Mouse (Mus musculus) MEL (cell line): ENCODE data around the gene Rassf5. TPM values are rescaled to one million over a fixed set of nuclear protein-coding genes. Genes with fewer than 3 reads are reported as not detected.
A peak's percentile ranks its signal among the peaks of the same experiment; 100 is the strongest.

Source experiments
- DNase-seq: peaks from one replicate; pipeline ENCODE4 v3.0.0; 2011; ENCODE audit warnings: low read depth, low spot score
- H3K27ac ChIP-seq: 2 replicates; pipeline ENCODE4 v1.5.1; 2012; ENCODE audit warnings: low read depth, mild to moderate bottlenecking, control low read depth, low read length, moderate library complexity; ENCODE audit not compliant: control insufficient read depth
- H3K27me3 ChIP-seq, 2 experiments: fragments of 150-350 bp in 1 of 2; sonication (generic) in 1 of 2; 2 replicates each; pipeline ENCODE4 v1.6.1; 2012; ENCODE audit warnings: low read length in 2 of 2, mild to moderate bottlenecking in 2 of 2, improper control_type of control experiment in 1 of 2, moderate library complexity in 1 of 2; ENCODE audit not compliant: insufficient read depth in 2 of 2, control insufficient read depth in 1 of 2
- H3K36me3 ChIP-seq, 2 experiments: 2 replicates each; pipeline ENCODE4 v1.6.1; 2012 to 2014; ENCODE audit warnings: low read length in 2 of 2, improper control_type of control experiment in 1 of 2, inconsistent platforms in 1 of 2, mild to moderate bottlenecking in 1 of 2; ENCODE audit not compliant: insufficient read depth in 2 of 2, control insufficient read depth in 1 of 2
- H3K4me1 ChIP-seq, 2 experiments: fragments of 150-350 bp in 1 of 2; sonication (generic) in 1 of 2; 2 replicates each; pipeline ENCODE4 v1.6.1; 2012; ENCODE audit warnings: low read length in 2 of 2, improper control_type of control experiment in 1 of 2, mild to moderate bottlenecking in 1 of 2; ENCODE audit not compliant: insufficient read depth in 2 of 2, control insufficient read depth in 1 of 2
- H3K4me3 ChIP-seq, 2 experiments: fragments of 150-350 bp in 1 of 2; sonication (generic) in 1 of 2; 2 replicates each; pipeline ENCODE4 v1.5.1; 2012; ENCODE audit warnings: low read depth in 2 of 2, low read length in 2 of 2, mild to moderate bottlenecking in 2 of 2, moderate library complexity in 2 of 2, control low read depth in 1 of 2, improper control_type of control experiment in 1 of 2; ENCODE audit not compliant: control insufficient read depth in 1 of 2, insufficient read depth in 1 of 2
- H3K79me2 ChIP-seq: 2 replicates; pipeline ENCODE4 v1.6.1; 2012; ENCODE audit warnings: mild to moderate bottlenecking, low read length, moderate library complexity; ENCODE audit not compliant: control insufficient read depth, poor library complexity, insufficient read depth
- H3K9ac ChIP-seq: 2 replicates; pipeline ENCODE4 v1.6.1; 2012; ENCODE audit warnings: low read depth, mild to moderate bottlenecking, control low read depth, low read length, moderate library complexity; ENCODE audit not compliant: control insufficient read depth, poor library complexity, severe bottlenecking
- H3K9me3 ChIP-seq: fragments of 150-350 bp; sonication (generic); replicated peaks from 2 replicates; pipeline ENCODE4 v1.6.1; 2012; ENCODE audit warnings: mild to moderate bottlenecking, low read length, improper control_type of control experiment, moderate library complexity; ENCODE audit not compliant: insufficient read depth
- CTCF ChIP-seq, 3 experiments: IDR thresholded peaks in 2 of 3; conservative IDR thresholded peaks in 1 of 3; 2 replicates each; pipeline ENCODE4 v1.5.1; 2011 to 2012; ENCODE audit warnings: low read length in 3 of 3, low read depth in 2 of 3, mild to moderate bottlenecking in 2 of 3, improper control_type of control experiment in 1 of 3, inconsistent platforms in 1 of 3, mixed read lengths in 1 of 3, moderate library complexity in 1 of 3; ENCODE audit not compliant: control insufficient read depth in 1 of 3, insufficient read depth in 1 of 3, poor library complexity in 1 of 3, severe bottlenecking in 1 of 3
- ELF1 ChIP-seq: IDR thresholded peaks from 2 replicates; pipeline ENCODE4 v1.6.1; 2014; ENCODE audit warnings: low read depth, mild to moderate bottlenecking, inconsistent platforms, low read length, improper control_type of control experiment, moderate library complexity
- ETS1 ChIP-seq: IDR thresholded peaks from 2 replicates; pipeline ENCODE4 v1.6.1; 2012; ENCODE audit warnings: low read depth, mild to moderate bottlenecking, inconsistent platforms, low read length, improper control_type of control experiment, moderate library complexity
- HCFC1 ChIP-seq: IDR thresholded peaks from 2 replicates; pipeline ENCODE4 v1.6.1; 2012; ENCODE audit warnings: low read depth, mild to moderate bottlenecking, inconsistent platforms, low read length, improper control_type of control experiment, moderate library complexity
- JUND ChIP-seq: IDR thresholded peaks from 2 replicates; pipeline ENCODE4 v1.6.1; 2011; ENCODE audit warnings: low read depth, mild to moderate bottlenecking, improper control_type of control experiment, low read length
- MAZ ChIP-seq: IDR thresholded peaks from 2 replicates; pipeline ENCODE4 v1.6.1; 2012; ENCODE audit warnings: low read depth, mild to moderate bottlenecking, inconsistent platforms, low read length, improper control_type of control experiment
- POLR2AphosphoS2 ChIP-seq: IDR thresholded peaks from 2 replicates; pipeline ENCODE4 v1.6.1; 2011; ENCODE audit warnings: low read length, improper control_type of control experiment
- RAD21 ChIP-seq: IDR thresholded peaks from 2 replicates; pipeline ENCODE4 v1.6.1; 2011; ENCODE audit warnings: mild to moderate bottlenecking, low read depth, low read length, improper control_type of control experiment
- SIN3A ChIP-seq: IDR thresholded peaks from 2 replicates; pipeline ENCODE4 v1.6.1; 2012; ENCODE audit warnings: low read length, improper control_type of control experiment, inconsistent platforms
- SMC3 ChIP-seq: IDR thresholded peaks from 2 replicates; pipeline ENCODE4 v1.6.1; 2011; ENCODE audit warnings: low read depth, low read length, improper control_type of control experiment
- TCF12 ChIP-seq: IDR thresholded peaks from 2 replicates; pipeline ENCODE4 v1.6.1; 2014; ENCODE audit warnings: low read depth, mild to moderate bottlenecking, inconsistent platforms, low read length, improper control_type of control experiment, moderate library complexity
- UBTF ChIP-seq: IDR thresholded peaks from 2 replicates; pipeline ENCODE4 v1.6.1; 2012; ENCODE audit warnings: low read depth, mild to moderate bottlenecking, inconsistent platforms, low read length, improper control_type of control experiment, moderate library complexity, borderline replicate concordance; ENCODE audit not compliant: insufficient read depth
- ZC3H11A ChIP-seq: IDR thresholded peaks from 2 replicates; pipeline ENCODE4 v1.6.1; 2012; ENCODE audit warnings: low read depth, mild to moderate bottlenecking, inconsistent platforms, low read length, improper control_type of control experiment
- ZMIZ1 ChIP-seq: IDR thresholded peaks from 2 replicates; pipeline ENCODE4 v1.6.1; 2012; ENCODE audit warnings: low read depth, mild to moderate bottlenecking, inconsistent platforms, low read length, improper control_type of control experiment, moderate library complexity
- polyA plus RNA-seq, 2 experiments: library from polyadenylated mRNA; stranded (reverse) in 1 of 2; unstranded in 1 of 2; fragments of >175 nt in 1 of 2; fragments of >200 nt in 1 of 2; gene quantifications; 2 replicates each; pipeline versions ENCODE4 v1.2.1 to v1.2.4; 2012; ENCODE audit warnings: low replicate concordance in 2 of 2, low read depth in 1 of 2; ENCODE audit not compliant: insufficient read length in 2 of 2, insufficient read depth in 1 of 2, missing spikeins in 1 of 2
- total RNA-seq: library from RNA; depleted of rRNA; stranded (reverse); fragments of 300-350 nt; gene quantifications from 2 replicates; pipeline ENCODE4 v1.2.3, GENCODE M21; 2012

Rassf5 gene
- total and polyA plus RNA-seq, 3 experiments: 14.8 to 28.8 TPM; not detected in 1

DNA sequence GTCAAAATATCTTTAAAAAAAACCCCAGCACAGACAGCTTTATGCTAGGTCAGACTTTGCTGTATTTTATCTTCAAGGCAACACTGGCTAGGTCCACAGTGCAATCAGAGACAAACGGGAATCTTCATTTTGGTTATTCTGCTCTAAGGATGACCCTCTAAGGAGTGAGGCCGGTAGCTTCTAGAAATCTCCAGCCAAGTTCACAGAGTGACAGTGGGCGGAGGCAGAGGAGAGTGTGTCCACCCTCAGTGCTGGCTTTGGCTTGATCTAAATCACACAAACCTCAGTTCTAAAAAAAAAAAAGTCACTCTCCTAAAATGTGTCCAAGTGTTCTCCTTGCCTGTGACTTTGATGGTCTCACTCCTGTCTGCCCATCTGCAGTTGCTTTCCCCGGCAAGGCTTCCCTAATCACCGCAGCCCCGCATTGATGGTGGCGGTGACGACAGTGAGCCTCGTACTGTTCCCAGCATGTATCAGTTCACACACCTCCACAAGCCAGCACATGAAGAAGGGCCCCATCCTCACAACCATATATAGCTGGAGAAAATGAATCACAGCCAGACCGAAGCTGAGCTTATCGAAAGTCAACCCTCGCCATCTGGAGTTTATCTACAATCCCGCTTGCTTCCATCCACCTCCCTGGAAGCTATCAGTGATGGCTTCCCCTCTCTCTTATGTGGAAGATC, 59.1 kb downstream of the Rassf5 start:
- H3K27me3 ChIP-seq: no peaks in the 10 kb centered on the region
- H3K27ac ChIP-seq: no peak overlapping the region
- H3K36me3 ChIP-seq: peaks cover 5 to 12% of the 10 kb centered on the region in 2 experiments
- H3K4me3 ChIP-seq: no peak overlapping the region
- DNase-seq: no peak
- no peaks in the 10 kb centered on the region for H3K9me3 ChIP-seq
- TF ChIP-seq SIN3A (no peak), ZMIZ1 (no peak), TCF12 (no peak)
- TF ChIP-seq, all 39 proteins: peak for 0
- no peak overlapping the region for H3K9ac ChIP-seq
- peaks cover 11 to 18% of the 10 kb centered on the region in 2 experiments for H3K4me1 ChIP-seq
- H3K79me2 ChIP-seq: peaks cover 4% of the 10 kb centered on the region; the same call in 1 of the 2 replicates

DNA sequence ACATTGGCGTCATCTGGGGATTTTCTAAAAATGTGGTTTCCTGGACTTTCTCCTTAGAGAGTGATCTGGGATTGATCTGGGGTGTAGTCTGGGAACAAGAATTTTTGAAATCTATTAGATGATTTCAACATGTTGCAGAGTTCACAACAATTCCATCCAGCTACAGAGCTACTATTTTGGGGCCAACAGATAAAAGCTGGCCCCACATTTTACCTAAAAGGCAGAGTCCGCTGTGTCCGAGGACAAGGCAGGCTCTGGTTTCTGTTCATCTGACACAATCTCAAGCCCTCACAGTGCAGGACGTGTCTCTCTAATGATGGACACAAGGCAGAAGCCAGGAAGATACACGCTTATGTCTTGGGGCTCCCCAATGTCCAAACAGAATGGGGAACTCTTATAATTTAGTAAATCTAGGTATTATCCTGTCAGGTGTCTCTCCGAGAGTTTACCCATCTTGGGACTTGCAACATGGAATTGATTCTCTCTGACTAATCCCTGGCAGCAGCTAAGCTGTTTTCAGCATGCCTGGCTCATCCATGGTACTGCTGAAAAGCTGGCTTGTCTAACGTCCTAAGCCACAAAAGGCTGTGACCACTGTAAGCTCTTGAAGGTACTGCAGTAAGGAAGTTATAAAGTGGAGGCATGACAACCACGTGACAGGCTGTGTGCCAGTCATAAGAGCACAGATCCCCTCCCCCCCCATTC, 60.0 kb downstream of the Rassf5 start:
- Histone ChIP-seq H3K9me3 (no peaks in the 10 kb centered on the region), H3K4me1 (peaks cover 11 to 18% of the 10 kb centered on the region in 2 experiments), H3K79me2 (peaks cover 3% of the 10 kb centered on the region; the same call in 1 of the 2 replicates), H3K9ac (no peak overlapping the region), H3K36me3 (peaks cover 8 to 12% of the 10 kb centered on the region in 2 experiments), H3K4me3 (no peak overlapping the region), H3K27me3 (no peaks in the 10 kb centered on the region), H3K27ac (no peak overlapping the region)
- no peak for TF ChIP-seq CTCF (IDR thresholded peaks at IDR 0.05 in 2 of 3, conservative IDR thresholded peaks at IDR 0.05 in 1 of 3; ENCODE audit: control insufficient read depth in 1 of 3, insufficient read depth in 1 of 3, low read depth in 2 of 3, low read length in 3 of 3, poor library complexity in 1 of 3, severe bottlenecking in 1 of 3)
- TF ChIP-seq JUND: no peak
- no peak for TF ChIP-seq SMC3
- no peak for TF ChIP-seq HCFC1
- TF ChIP-seq RAD21: no peak
- no peak for TF ChIP-seq ZC3H11A
- TF ChIP-seq UBTF: no peak
- DNase-seq: no peak

DNA sequence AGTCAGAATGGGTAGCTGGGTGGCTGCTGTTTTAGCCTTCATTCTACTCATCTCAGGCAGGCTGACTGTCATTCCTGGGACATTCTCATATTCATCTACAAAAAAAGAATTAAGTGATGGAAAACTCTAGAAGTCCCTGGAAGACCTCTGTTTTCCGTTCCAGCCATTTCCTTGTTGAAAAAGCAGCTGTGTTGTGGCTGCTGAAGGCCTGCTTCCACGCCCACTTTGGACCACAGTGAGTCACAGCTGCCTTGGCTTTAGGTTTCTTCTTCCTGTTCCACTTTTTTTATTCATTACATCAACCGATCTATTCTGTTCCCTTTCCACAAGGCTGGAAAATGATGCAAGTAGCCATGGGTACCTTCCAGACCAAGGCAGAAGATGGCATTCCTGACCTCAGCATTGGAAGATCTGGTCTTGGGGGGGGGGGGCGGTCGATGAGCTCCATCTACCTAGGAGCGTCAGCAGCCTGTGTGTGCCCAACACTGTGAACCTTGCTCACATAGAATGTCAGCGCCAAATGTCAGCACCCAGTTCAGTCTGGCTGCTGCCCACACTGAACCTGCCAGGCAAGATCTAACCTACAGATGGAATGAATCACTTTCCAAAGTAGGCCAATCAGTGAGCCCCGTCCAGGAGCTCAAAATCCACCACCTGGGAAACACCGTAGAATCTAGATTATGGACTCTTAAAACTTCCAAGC, 60.7 kb downstream of the Rassf5 start:
- Histone ChIP-seq H3K4me3 (no peak overlapping the region), H3K9ac (no peak overlapping the region), H3K27me3 (no peaks in the 10 kb centered on the region), H3K79me2 (peaks cover 3% of the 10 kb centered on the region; the same call in 1 of the 2 replicates), H3K4me1 (peaks cover 11 to 16% of the 10 kb centered on the region in 2 experiments), H3K9me3 (no peaks in the 10 kb centered on the region), H3K27ac (no peak overlapping the region), H3K36me3 (peaks cover 8 to 11% of the 10 kb centered on the region in 2 experiments)
- peak; percentile 47 for DNase-seq
- TF ChIP-seq ETS1 (peak; percentile 58; the same call in 1 of the 2 replicates), ELF1 (no peak), MAZ (no peak), POLR2AphosphoS2 (no peak)
